Mouse (Mus musculus): ENCODE measurements around the gene Eml1.

Eml1 gene

DNA sequence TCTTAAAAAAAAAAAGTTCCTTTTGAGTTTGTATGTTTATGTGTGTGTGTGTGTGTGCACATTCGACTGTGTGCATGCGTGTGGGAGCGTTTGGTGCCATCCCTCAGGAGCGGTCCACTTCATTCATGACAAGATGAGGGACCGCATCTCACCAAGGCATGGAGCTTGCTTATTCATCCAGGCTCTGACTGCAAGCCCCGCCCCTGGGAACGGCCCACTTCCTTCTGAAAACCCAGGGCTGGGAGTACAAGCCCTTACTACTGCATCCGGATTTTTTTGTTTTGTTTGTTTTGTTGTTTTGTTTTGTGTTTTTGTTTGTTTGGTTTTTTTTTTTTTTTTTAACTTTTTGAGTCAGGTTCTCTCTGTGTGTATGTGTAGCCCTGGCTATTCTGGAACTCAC is 148.6 kb downstream of the Eml1 start:
- in situ Hi-C loops (cut with MboI, MseI), result loop anchor here in 1 of 2 experiments (25.0 kb wide), 1 partner anchor 1218 kb away; no protein-coding TSS in a partner anchor

DNA sequence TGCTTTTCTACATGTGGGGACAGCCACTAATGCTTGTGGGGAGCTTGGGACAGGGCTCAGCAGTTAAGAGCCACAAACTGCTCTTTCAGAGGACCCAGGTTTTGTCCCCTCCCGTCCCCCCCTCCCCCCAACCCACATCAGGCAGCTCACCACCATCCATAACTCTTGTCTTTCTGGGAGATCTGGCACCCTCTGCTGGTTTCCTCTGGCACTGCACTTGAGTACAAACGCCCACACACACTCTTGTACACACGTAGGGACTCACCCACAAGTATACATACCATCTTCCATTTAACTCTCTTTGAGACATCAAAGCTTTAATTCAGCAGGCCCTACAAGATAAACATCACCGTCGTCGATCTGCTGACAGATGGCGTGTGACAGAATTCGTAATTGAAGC is 158.5 kb downstream of the Eml1 start:
- in situ Hi-C loops (cut with MboI, MseI), result loop anchor here in 1 of 2 experiments (5.0 kb wide), 1 partner anchor 1962 kb away; no protein-coding TSS in a partner anchor

DNA sequence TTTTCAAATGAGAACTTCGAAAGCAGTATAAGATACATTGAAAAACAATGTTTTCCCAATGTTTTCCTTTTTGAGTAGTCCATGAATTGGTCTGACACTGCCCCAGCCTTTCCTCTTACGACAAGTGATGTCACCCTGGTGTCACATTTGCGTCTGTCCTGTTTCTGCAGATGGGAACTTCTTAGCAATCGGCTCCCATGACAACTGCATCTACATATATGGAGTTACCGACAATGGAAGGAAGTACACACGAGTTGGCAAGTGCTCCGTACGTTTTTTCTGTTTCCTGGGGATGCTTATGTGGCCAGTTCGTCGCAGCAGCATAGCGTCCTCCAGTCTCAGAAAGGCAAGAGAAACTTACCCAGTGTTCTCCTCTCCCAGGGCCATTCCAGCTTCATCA is 163.7 kb downstream of the Eml1 start:
- in situ Hi-C loops (cut with MboI, MseI), result no loop called here

DNA sequence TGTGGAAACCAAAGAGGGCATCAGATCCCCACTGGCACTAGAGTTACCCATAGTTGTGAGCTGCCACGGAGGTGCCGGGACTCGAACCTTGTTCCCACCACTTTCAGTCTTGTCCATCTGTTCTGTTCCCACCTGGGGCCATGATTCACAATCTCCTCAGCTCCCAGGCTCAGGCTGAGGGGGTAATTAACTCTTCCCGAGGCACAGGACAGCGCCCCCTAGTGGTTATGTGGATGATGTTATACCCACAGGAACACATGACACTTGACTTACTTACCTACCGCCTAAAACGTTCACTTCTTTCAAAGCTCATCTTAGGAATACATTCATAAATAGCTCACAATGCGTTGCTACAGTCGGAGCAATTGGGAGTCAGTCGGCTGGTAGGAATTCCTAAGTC is 165.7 kb downstream of the Eml1 start:
- in situ Hi-C loops (cut with MboI, MseI), result no loop called here

DNA sequence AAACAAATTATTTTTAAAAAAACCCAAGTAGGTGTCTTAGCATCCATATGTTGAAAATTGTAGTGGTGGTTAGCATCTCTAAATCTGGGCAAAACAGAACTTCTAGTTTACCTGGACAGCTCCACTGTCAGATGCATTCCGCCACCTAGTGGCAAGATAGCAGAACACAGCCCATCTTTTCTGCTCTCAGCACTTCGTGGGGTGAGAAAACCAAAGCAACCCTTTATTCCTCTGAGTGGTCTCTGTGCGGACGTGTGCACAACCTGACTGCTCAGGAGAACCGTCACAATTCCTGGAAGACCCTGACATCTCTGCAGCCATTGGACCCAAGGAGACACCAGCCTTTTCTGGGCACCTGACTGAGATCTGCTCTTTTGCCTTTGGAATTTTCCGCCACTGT is 170.3 kb downstream of the Eml1 start:
- in situ Hi-C loops (cut with MboI, MseI), result no loop called here

DNA sequence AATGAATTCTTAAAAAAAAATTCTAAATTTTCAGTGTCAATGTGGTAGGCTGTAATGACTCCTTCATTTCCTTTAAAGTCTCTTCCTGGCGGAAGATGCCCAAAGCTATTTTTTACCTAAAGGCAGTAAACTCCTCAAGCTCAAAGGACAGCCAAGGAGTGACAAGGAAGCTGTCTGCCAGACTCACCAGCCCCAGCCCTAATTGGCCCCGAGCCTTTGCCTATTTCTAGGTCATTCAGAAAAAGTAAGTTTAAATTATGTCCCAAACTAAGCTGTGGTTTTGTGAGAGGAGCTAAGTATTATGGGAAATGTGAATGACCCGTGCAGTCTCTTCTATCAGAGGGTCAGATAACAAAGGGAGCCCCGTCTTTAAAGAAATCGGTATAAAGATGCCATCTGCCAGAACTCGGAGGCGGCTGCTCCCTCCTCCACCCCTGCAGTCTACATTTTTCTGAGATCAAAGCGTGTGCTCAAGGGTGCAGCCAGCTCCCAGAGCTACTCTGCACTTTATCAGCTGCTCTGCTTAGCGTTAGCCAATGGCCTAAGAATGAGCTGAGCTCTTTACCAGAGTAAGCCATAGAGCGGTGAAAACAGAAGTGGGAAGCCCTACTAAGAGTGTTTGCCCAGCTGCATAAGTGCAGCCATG is 175.9 kb downstream of the Eml1 start:
- in situ Hi-C loops (cut with MboI, MseI), result no loop called here

DNA sequence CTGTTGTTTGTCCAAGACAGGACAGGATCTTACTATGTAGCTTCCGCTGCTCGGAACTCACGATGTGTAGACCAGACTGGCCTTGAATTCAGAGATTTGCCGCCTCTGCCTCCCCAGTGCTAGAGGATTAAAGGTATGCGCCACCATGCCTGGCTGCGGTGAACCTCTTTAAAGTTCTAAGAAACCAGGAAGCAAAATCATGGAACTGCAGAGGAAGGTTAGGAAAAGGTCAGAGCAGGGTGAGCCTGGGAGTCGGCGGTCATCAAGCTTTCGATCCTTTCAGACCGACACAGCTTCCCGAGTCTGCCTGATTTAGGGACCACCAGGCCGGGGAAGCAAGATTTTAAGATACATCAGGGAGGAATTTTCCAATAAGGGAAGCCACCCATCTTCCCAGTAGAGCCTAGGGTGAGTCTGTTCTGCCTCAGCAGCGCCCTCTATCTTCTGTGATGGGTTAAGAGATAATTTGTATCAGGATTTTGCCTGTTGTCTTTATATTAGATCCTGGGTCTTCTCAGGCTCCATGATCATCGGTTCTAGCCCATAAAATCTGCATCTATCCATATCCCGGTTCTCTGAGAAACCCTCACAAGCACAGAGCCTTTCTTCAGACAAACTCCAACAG is 176.6 kb downstream of the Eml1 start:
- in situ Hi-C loops (cut with MboI, MseI), result no loop called here

DNA sequence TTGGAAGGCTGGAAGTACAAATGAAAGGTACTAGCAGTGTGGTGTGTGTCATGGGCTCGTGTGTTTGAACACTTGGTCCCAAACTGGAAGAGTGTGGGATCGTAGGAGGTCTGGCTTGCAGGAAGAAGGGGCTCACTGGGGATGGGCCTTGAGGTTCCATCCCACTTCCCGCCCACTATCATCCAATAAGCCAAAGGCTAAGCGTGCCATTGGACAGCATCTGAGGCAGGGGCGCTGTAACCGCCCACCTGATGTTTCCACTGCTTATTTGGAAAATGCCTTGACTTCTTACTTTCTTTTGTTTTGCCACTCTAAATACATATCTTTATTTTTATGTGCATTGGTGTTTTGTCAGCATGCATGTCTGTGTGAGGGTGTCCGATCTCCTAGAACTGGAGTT is 181.0 kb downstream of the Eml1 start:
- in situ Hi-C loops (cut with MboI, MseI), result loop anchor here (5.0 kb wide), 2 partner anchors 106 to 1499 kb away; no protein-coding TSS in a partner anchor

DNA sequence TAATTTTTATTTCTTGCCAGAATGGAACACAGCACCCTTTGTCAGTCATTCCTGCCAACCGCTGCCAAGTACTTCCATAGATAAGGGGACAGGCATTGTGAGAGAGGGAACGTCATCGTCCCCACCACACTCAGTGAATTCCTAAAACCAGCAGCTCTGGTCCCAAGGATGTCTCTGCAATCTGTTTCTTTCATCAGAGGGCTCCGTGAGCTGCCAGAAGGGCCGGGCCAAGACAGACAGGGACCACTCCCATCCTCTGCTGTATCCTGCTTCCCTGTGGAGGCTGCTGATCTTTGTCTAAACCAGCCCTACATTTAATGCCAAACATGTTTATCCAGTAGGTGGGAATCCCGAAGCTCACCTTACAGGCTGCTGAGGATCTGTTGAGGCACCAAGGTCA is 182.3 kb downstream of the Eml1 start:
- in situ Hi-C loops (cut with MboI, MseI), result loop anchor here (5.0 kb wide), 2 partner anchors 104 to 1501 kb away; no protein-coding TSS in a partner anchor

DNA sequence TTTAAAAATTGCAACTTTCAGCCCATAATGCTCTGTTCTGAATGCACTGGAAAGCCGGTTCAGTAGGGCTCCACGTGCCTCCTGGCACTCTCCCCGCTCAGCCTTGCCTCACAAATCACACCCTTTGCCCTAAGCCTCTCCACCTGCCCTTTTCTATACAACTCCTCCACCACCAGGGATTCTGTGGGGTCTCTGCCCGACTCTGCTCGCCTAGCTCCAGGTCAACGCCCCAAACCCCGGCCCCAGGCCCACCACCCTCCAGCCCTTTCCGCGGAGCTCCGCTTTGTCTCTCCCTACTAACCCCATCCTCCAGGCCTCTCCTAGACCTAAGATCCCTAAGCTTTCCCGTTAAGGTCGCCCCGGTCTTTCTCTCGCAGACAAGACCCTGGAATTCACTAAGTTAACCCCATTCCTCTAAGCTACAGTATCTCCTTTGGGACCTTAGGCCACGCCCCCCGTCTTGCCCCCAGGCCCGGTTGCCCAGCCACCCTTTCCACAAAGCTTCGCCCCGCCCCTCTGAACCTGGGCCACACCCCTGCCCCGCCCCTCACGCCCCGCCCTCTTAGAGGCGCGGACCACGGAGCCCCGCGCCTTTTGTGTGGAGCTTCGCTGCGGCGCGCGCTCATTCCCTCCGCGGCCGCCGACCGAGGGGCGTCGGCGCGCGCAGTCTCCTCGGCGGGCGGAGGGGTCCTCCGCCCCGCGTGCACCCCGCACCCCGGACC is 183.5 kb downstream of the Eml1 start, which contains the start of gene Evl:
Gene Evl, plus strand, starts transcription at position 601 of the 722 bp plus-strand sequence.
- in situ Hi-C loops (cut with MboI, MseI), result loop anchor here (5.0 kb wide), 2 partner anchors 103 to 1502 kb away; no protein-coding TSS in a partner anchor

DNA sequence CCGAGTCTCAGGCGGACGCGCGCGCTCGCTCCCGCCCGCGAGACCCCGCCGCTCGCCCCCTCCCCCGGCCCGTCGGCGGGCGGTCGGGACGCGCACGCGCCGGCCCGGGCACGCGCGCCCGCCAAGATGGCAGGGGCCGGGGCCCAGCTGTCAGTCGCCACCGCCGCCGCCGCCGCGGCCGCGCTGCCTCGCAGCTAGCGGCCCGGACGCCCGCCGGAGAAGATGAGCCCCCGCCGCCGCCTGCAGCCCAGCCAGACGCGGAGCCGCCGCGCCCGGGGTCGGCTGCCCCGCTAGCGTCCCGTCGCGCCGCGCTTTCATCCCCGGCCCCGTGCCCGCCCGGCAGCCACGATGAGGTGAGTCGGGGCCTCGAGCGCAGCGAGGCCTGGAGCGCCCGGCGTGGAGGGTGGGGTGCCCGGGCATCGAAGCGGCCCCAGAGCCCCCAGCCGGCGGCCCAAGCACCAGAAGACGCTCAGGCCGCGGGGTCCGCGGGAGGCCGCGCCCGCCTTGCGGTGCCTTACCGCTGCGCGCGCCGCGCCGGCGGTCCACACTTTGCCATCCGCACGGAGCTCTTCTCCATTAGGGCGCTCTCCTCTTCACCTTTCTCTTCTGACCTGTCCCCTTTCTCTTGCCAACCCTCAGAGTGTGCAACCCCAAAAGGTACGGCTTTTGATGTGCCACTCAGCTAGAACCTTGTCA is 184.3 kb downstream of the Eml1 start:
- in situ Hi-C loops (cut with MboI, MseI), result loop anchor here (5.0 kb wide), 2 partner anchors 102 to 1503 kb away; no protein-coding TSS in a partner anchor

DNA sequence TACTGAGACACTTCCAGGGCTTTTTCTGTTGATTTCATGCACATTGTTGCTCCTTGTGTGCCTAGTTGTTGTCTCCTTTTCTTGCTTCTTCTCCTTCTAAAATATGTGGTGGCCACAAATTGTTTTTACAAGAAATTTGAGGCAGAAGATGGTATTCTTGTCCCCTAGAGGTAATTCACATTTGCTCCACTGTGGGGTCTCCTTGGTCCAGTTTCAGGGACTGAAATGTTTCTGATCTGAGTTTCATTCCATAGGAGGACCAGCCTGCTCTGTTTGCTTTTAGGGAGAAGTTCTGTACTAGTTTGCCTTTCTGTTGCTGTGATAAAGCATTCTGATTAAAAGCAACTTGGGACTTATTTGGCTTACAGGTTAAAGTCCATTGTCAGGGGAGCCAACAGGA is 187.4 kb downstream of the Eml1 start:
- in situ Hi-C loops (cut with MboI, MseI), result no loop called here

DNA sequence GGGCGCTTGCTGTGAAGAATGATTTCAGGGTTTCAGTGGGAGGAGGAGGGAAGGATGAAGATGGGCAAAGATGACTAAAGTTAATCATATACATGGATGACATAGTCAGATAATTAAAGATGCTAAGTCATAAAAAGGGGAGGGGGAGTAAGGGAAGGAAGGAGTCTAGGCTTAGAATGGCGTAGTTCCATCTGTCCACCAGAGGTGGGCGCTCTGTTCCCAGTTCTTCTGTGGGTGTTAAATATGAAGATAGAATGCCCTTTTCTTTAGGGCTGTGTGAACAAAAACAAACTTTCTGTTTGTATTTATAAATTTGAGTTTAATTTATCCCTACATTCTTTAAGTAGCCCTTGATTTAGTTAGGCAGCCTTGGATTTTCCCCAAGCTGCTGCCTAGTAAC is 192.5 kb downstream of the Eml1 start:
- in situ Hi-C loops (cut with MboI, MseI), result loop anchor here in 1 of 2 experiments (5.0 kb wide), 1 partner anchor 104 kb away; no protein-coding TSS in a partner anchor

DNA sequence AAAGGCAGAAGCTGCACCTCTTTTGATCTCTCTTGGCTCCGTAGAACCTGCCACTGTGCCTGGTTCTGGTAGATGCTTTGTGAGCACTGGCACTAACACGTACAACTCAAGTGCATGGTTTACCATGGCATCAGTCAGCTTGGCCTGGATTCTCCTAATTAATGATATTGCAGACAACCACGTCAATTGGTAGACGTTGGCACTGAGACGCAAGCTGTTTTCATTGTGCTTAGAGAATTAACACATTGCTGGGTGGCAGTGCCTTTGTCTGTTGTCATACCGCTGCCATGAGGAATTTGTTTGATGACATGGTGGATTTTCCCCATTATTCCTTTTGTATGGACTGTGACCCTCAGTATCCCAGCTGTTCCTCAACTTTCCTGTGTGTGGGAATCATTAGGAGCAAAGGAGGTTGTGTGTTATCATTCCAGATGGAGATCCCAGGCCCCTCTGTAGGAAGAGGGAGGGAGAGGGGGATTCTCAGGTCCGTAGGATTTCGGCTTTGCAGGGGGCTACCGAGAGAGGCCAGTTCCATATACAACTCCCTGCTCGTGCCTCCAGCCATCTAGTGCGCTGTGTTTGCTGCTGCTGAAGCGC is 194.3 kb downstream of the Eml1 start:
- in situ Hi-C loops (cut with MboI, MseI), result loop anchor here in 1 of 2 experiments (5.0 kb wide), 1 partner anchor 102 kb away; no protein-coding TSS in a partner anchor

DNA sequence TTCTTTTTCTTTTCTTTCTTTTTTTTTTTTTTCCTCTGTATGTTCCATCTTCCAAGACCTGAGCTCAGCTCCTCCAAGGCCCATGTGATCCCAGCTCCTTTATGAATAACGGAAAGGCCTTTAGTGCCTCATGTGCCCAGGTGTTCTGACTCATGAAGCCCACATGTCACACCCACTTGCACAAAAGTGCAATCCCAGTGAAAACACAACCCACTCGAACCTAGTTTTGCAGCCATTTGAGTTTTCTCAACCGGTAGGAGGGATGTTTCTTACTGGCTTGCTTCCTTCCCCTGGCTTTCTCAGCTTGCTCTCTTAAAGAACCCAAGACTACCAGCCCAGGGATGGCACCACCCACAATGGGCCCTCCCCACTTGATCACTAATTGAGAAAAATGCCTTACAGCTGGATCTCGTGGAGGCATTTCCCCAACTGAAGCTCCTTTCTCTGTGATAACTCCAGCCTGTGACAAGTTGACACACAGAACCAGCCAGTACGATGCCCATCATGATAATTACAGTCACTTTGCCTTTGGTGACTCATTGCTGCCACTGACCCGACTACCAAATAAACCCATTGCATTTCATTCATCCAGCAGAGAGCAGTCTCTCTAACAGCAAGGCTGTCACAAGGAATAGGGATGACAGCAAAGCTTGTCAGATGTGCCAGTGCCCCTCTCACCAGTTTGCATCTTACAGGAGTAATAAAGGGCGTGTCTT is 208.6 kb downstream of the Eml1 start:
- in situ Hi-C loops (cut with MboI, MseI), result no loop called here

DNA sequence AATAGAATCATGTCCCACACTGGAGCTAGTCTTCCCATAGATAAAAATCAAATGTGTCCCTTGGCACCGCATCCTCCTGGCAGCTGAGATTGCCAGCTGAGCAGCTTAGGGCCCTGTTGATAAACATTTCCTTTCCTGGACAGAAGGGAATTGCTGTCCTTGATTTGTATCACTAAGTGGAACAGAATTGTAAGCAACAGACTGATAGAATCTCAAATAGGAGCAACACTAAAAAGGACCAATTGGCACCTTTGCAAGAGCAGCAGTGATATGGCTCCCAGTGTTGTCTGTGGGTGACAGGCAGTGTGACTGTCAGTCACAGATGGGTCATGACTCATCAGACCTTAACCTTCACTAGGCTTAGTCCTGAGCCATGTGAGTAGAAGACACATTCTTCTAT is 213.0 kb downstream of the Eml1 start:
- in situ Hi-C loops (cut with MboI, MseI), result no loop called here
